Mouse (Mus musculus) embryo, embryonic 10 days (tissue): Measurements from ENCODE around the gene Olfr957.

Experiments used
- DNase-seq: peaks from one replicate; pipeline ENCODE4 v3.0.0-alpha.2; 2015; ENCODE audit warnings: low spot score

The Olfr957 gene

GRCm38 (mm10) chr9:39515531-39515930 lies at the start of gene Olfr957:
Gene Olfr957, minus strand, starts transcription at chr9:39515809.
- DNase-seq = no peak

DNA sequence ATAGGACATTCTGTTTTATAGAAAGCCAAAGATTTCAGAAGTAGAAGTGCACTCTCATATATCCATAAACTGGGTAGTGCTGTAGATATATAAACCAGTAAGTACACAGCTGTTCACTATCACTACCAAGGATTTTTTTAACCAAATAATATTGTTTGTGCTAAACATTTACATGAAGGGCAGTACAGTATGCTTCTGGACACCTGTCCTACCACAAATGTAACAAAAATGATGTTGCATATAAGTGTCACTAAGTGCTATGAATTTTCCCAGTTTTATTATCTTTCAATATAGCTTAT lies 42.7 kb upstream of the Olfr957 start:
- no peak for DNase-seq

GRCm38 (mm10) chr9:39557529-39558348 lies 42.1 kb upstream of the Olfr957 start:
- DNase-seq = no peak

DNA sequence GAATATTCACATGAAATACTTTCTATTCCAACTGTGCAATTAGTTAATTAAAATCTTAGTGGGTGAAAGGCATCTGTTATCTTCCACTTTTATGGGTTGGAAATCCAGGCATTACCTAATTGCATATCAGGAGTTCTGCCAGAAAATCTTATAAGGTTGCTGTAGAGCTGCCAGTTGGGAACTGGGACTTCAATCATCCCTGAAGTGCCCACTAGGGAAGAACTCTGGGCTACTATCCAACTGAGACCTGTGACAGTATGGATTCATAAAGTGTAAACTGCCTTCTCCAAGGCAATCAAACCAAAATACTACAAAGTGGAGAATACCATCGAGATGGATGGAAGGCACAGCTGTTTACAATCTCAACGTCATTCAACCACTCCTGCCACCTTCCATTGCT lies 38.3 kb upstream of the Olfr957 start, which contains the start of gene Olfr958:
Gene Olfr958, minus strand, starts transcription at position 109 of the 400 bp plus-strand sequence.
- DNase-seq = no peak

DNA sequence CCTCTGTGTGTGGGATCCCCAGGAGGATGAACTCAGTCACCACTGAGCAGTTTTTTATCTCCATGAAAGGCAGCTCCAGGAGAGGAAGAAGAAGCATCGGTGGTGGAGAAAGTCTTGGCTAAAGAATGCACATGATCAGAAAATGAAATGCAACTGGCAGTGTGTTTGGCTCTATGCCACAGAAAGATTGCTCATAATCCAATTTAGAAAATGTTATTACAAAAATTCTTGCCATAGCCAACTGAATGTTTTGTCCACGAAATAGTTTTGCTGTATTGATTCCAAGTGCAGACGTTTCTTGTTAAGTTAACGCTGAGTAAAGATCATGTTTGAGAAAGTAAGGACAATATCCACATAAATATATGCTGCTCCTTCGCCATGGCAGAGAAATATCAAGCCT lies 35.2 kb upstream of the Olfr957 start:
- no peak for DNase-seq

DNA sequence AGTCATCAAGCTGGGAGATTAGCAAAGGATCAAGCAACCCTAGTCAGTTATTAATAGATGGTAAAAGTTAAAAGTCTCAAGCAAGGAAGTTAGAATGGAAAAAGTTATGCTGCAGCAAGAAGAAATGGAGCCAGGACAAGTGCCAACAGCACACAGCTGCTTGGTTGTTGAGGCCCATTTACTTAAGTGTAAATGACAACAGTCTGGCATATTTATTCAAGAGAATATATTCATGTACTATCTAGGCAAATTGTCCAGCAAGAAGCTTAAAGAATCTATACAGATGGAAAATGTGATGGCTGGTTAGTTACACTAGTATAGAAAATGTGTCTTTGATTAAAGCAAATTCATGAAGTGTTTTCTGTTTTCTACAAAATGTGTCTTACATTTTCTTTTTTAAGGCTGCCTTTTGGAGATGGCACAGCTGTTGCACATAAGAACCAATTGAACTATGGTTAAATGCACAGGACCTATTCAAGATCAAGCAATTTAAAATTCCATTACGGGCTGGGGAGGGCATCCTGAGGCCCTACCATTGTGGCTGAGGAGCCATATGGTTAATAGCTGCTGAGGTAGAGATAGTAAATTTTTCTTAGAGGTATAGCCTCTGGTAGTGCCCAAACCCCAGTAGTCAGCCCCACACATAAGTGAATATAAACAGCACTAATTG lies 8.1 kb upstream of the Olfr957 start:
- DNase-seq = no peak

GRCm38 (mm10) chr9:39518595-39518994 lies 3.0 kb upstream of the Olfr957 start:
- DNase-seq = peak; percentile 6

DNA sequence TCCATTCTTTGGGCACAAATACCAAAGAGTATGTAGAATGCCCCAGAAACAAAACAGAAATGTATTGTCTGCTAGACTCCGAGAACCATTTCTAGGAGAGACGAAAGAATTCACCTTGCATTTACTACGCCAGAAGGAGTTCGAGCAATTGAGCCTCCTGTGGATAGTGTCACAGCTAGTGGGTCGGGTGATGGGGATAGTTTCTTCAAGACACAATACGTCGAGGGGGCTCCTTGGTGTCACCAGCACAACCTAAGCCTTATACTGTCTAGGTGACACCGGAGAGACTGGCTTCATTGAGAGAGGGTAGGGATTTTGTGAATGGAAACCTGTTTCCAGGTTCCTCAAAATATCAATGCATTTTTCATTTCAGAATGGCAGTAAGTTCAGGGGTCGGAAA lies 6.2 kb downstream of the Olfr957 start:
- no peak for DNase-seq

GRCm38 (mm10) chr9:39508998-39509397 lies 6.6 kb downstream of the Olfr957 start:
- DNase-seq = peak; percentile 76

GRCm38 (mm10) chr9:39493895-39494294 lies 21.7 kb downstream of the Olfr957 start, which contains the start of gene Olfr44:
Gene Olfr44, minus strand, starts transcription at chr9:39493995.
- no peak for DNase-seq

DNA sequence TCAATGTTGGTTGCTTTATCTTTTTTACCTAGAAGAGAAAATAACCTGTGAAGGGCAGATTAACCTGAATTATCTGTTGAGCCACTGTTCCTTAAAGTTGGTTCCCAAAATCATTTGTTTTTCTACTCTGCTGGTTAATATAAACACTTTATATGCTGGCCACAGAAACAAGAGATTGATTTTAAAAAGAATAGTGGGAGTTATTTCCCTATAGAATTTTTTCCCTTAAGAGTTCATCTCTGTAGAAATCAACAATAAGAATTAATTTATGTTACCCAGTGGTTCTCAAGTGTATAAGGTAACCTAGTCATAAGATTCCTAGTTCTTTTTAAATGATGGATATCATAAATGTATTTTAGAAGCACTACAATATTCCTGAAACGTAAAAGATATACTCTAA lies 43.8 kb downstream of the Olfr957 start, which contains the start of gene Olfr955:
Gene Olfr955, minus strand, starts transcription at position 101 of the 400 bp plus-strand sequence.
- no peak for DNase-seq
